Mouse (Mus musculus): Measurements from ENCODE around the gene Fbxw2. TPM values are rescaled to one million over a fixed set of nuclear protein-coding genes. Genes with fewer than 3 reads are reported as not detected.
"Not testable (repeated sequence)": the region's sequence is repeated elsewhere in the genome, so short reads cannot be mapped to it uniquely, and the experiment has no call there.

Gene Fbxw2
- polyA plus RNA-seq, 1 experiment from 2014 or later, result 97.7 TPM

GRCm38 (mm10) chr2:34794511-34794910 is 31.6 kb downstream of the Fbxw2 start:
- Histone ChIP-seq H3K4me1 (0 out of 2 replicates have a peak, but pooled peaks cover 4% of the 10 kb centered on the region), H3K36me3 (peaks cover 43% of the 10 kb centered on the region), H3K27ac (no peak overlapping the region), H3K9ac (no peak overlapping the region), H3K9me3 (no peaks in the 10 kb centered on the region), H3K4me3 (no peak overlapping the region), H3K4me2 (no peak overlapping the region), H3K27me3 (no peaks in the 10 kb centered on the region)
- WGBS, result 93% methylated on average over 2 of the region's 2 CpGs
- no peak for ATAC-seq (ENCODE audit: insufficient number of reproducible peaks, insufficient read depth, low FRiP score, low TSS enrichment, low read depth)

- 86% methylated on average over 2 of the region's 2 CpGs for WGBS
- not testable (repeated sequence) for ATAC-seq (ENCODE audit: insufficient number of reproducible peaks, insufficient read depth, low FRiP score, low TSS enrichment, low read depth)
These were observed 33.6 kb downstream of the Fbxw2 start for GRCm38 (mm10) chr2:34792543-34792942.

GRCm38 (mm10) chr2:34790282-34790681 is 35.8 kb downstream of the Fbxw2 start:
- no peak overlapping the region for H3K4me3 ChIP-seq
- no peaks in the 10 kb centered on the region for H3K4me1 ChIP-seq
- H3K4me2 ChIP-seq, result no peak overlapping the region
- peaks cover 57% of the 10 kb centered on the region for H3K36me3 ChIP-seq
- H3K9ac ChIP-seq, result no peak overlapping the region
- no peaks in the 10 kb centered on the region for H3K27me3 ChIP-seq
- H3K9me3 ChIP-seq, result no peaks in the 10 kb centered on the region
- WGBS, result 86% methylated on average over 8 of the region's 8 CpGs
- H3K27ac ChIP-seq, result no peak overlapping the region
- ATAC-seq (ENCODE audit: insufficient number of reproducible peaks, insufficient read depth, low FRiP score, low TSS enrichment, low read depth), result no peak

More at GRCm38 (mm10) chr2:34792543-34792942, 33.6 kb downstream of the Fbxw2 start:
- not testable (repeated sequence) for H3K9ac ChIP-seq, H3K4me3 ChIP-seq, H3K27ac ChIP-seq, H3K4me1 ChIP-seq, H3K9me3 ChIP-seq, H3K27me3 ChIP-seq, H3K4me2 ChIP-seq
- peaks cover 49% of the 10 kb centered on the region for H3K36me3 ChIP-seq

GRCm38 (mm10) chr2:34784085-34784484 is 42.0 kb downstream of the Fbxw2 start:
- no peak overlapping the region for H3K27ac ChIP-seq
- ATAC-seq (ENCODE audit: insufficient number of reproducible peaks, insufficient read depth, low FRiP score, low TSS enrichment, low read depth), result no peak
- H3K4me3 ChIP-seq, result no peak overlapping the region
- 81% methylated on average over 2 of the region's 2 CpGs for WGBS
- no peaks in the 10 kb centered on the region for H3K9me3 ChIP-seq
- peaks cover 77% of the 10 kb centered on the region for H3K36me3 ChIP-seq
- H3K27me3 ChIP-seq, result no peaks in the 10 kb centered on the region
- no peaks in the 10 kb centered on the region for H3K4me1 ChIP-seq
- no peak overlapping the region for H3K4me2 ChIP-seq
- H3K9ac ChIP-seq, result no peak overlapping the region

- WGBS, result 92% methylated on average over 14 of the region's 14 CpGs
- no peak for ATAC-seq (ENCODE audit: insufficient number of reproducible peaks, insufficient read depth, low FRiP score, low TSS enrichment, low read depth)
These were observed 42.8 kb downstream of the Fbxw2 start for GRCm38 (mm10) chr2:34783064-34784020.

GRCm38 (mm10) chr2:34777237-34777868 is 48.8 kb downstream of the Fbxw2 start:
- H3K27me3 ChIP-seq, result no peaks in the 10 kb centered on the region
- peaks cover 87% of the 10 kb centered on the region for H3K36me3 ChIP-seq
- H3K27ac ChIP-seq, result no peak overlapping the region
- 67% methylated on average over 1 of the region's 1 CpGs for WGBS
- H3K9ac ChIP-seq, result no peak overlapping the region
- peak overlapping the region; percentile 17; the same call in 1 of the 2 replicates for H3K4me3 ChIP-seq
- H3K4me1 ChIP-seq, result peaks cover 40% of the 10 kb centered on the region
- H3K9me3 ChIP-seq, result no peaks in the 10 kb centered on the region
- ATAC-seq (ENCODE audit: insufficient number of reproducible peaks, insufficient read depth, low FRiP score, low TSS enrichment, low read depth), result no peak
- peak overlapping the region; percentile 71 for H3K4me2 ChIP-seq

More at GRCm38 (mm10) chr2:34783064-34784020, 42.8 kb downstream of the Fbxw2 start:
- H3K27me3 ChIP-seq, result no peaks in the 10 kb centered on the region
- H3K4me3 ChIP-seq, result no peak overlapping the region
- H3K27ac ChIP-seq, result no peak overlapping the region
- H3K9ac ChIP-seq, result no peak overlapping the region
- H3K4me1 ChIP-seq, result no peaks in the 10 kb centered on the region
- no peak overlapping the region for H3K4me2 ChIP-seq
- H3K36me3 ChIP-seq, result peaks cover 84% of the 10 kb centered on the region
- H3K9me3 ChIP-seq, result no peaks in the 10 kb centered on the region

- Histone ChIP-seq H3K9me3 (no peaks in the 10 kb centered on the region), H3K4me3 (peak overlapping the region; percentile 94), H3K27ac (no peak overlapping the region), H3K36me3 (peaks cover 67% of the 10 kb centered on the region), H3K4me1 (peaks cover 45% of the 10 kb centered on the region), H3K27me3 (no peaks in the 10 kb centered on the region), H3K4me2 (peak overlapping the region; percentile 71), H3K9ac (peak overlapping the region; percentile 46)
- no peak for ATAC-seq (ENCODE audit: insufficient number of reproducible peaks, insufficient read depth, low FRiP score, low TSS enrichment, low read depth)
- 86% methylated on average over 6 of the region's 6 CpGs for WGBS
These were observed 51.6 kb downstream of the Fbxw2 start for GRCm38 (mm10) chr2:34774493-34774892.

- Histone ChIP-seq H3K36me3 (peaks cover 58% of the 10 kb centered on the region), H3K4me1 (peaks cover 45% of the 10 kb centered on the region), H3K27me3 (no peaks in the 10 kb centered on the region), H3K27ac (no peak overlapping the region), H3K9me3 (no peaks in the 10 kb centered on the region), H3K4me2 (peak overlapping the region; percentile 71), H3K4me3 (peak overlapping the region; percentile 94), H3K9ac (peak overlapping the region; percentile 97)
- no peak for ATAC-seq (ENCODE audit: insufficient number of reproducible peaks, insufficient read depth, low FRiP score, low TSS enrichment, low read depth)
- 87% methylated on average over 4 of the region's 4 CpGs for WGBS
These were observed 52.4 kb downstream of the Fbxw2 start for GRCm38 (mm10) chr2:34773673-34774072.

GRCm38 (mm10) chr2:34772252-34773235 is 53.6 kb downstream of the Fbxw2 start:
- Histone ChIP-seq H3K4me3 (peak overlapping the region; percentile 94), H3K27ac (peak overlapping the region; percentile 89), H3K27me3 (no peaks in the 10 kb centered on the region), H3K36me3 (peaks cover 47% of the 10 kb centered on the region), H3K4me2 (peak overlapping the region; percentile 71), H3K9me3 (no peaks in the 10 kb centered on the region), H3K4me1 (peaks cover 45% of the 10 kb centered on the region), H3K9ac (peak overlapping the region; percentile 97)
- ATAC-seq (ENCODE audit: insufficient number of reproducible peaks, insufficient read depth, low FRiP score, low TSS enrichment, low read depth), result 0 out of 2 replicates have a peak, but pooled peaks have one; percentile 44
- WGBS, result 3% methylated on average over 50 of the region's 50 CpGs

GRCm38 (mm10) chr2:34771368-34772226 is 54.5 kb downstream of the Fbxw2 start, which contains the start of gene Hspa5:
Gene Hspa5 (plus strand): TSS chr2:34771970.
- Histone ChIP-seq H3K4me3 (peak within 1 kb of the TSS; percentile 94), H3K9ac (peak within 1 kb of the TSS; percentile 97), H3K9me3 (no peaks in the 10 kb centered on the region), H3K27ac (peak within 1 kb of the TSS; percentile 89), H3K4me2 (peak within 1 kb of the TSS; percentile 71), H3K36me3 (peaks cover 38% of the 10 kb centered on the region), H3K4me1 (peaks cover 37% of the 10 kb centered on the region), H3K27me3 (no peaks in the 10 kb centered on the region)
- under 1% methylated on average over 60 of the region's 60 CpGs for WGBS
- peak; percentile 99 for ATAC-seq (ENCODE audit: insufficient number of reproducible peaks, insufficient read depth, low FRiP score, low TSS enrichment, low read depth)
